ENCODE assay signal across 12 mouse cellular contexts in the genomic region with DNA sequence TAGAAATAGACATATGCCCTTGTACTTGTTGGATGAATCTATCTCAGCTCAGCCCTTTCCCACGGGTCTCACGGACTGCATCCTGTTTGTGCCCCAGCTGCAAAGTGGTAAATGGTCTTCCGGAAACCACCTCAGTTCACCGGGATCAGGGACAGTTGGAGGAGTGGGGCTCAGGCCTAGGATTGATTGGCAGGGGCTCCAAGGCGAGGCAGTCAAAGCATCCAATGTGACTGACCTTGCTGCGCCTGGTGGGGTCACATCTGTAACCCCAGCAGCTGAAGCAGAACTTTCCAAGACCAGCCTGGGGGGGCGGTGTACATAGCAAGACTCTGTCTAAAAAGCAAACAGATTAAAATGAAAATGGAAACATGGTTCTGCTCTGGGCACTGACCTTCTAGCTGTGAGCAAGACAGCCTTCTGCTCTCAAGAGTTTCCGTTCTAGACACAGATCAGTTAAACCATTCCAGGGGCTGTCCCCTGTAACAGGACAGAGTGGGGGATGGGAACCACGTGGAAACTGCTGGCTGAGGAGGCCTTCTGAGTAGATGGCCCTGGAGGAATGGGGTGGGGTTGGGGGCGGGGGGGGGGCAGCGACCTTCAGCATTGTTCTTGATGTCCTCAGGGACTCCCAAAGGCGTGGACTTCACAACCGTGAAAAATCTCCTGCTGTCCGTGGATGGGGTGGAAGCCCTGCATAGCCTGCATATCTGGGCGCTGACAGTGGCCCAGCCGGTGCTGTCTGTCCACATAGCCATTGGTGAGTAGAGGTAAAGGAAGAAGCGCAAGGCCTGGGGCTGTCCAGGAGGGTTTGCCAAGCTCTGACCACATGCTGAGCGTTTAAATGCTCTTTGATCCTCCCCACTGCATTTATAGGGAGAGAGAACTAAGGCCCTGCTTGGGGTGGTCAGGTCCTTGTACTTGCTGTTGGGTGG. TPM values are rescaled to one million over a fixed set of nuclear protein-coding genes. Genes with fewer than 3 reads are reported as not detected.
DNase-seq lines count a peak whose midpoint lies in the region; ATAC-seq lines count a peak whose summit lies in the region.
"Had no signal": no experiment of that assay in that cellular context is flagged by ENCODE, and none has a peak within 500 bp of the region (broad histone marks: within the 10 kb centered on the region; RNA-seq: fewer than 3 reads in every experiment).

No protein-coding gene starts in this region.

- intact Hi-C loops in heart, postnatal 36 days (cut with DNase I), result no loop called here

- H3K4me3 ChIP-seq in heart, embryonic 10.5 days, result no peak overlapping the region
- H3K4me3 ChIP-seq in lung, embryonic 16.5 days (ENCODE audit: low read length), result no peak overlapping the region
- H3K4me3 ChIP-seq: forebrain, embryonic 15.5 days had no signal

- no peaks in the 10 kb centered on the region for H3K36me3 ChIP-seq in heart, embryonic 10.5 days
- H3K36me3 ChIP-seq in lung, embryonic 16.5 days (ENCODE audit: control insufficient read depth, insufficient read depth, low read length), result no peaks in the 10 kb centered on the region
- H3K36me3 ChIP-seq: forebrain, embryonic 15.5 days had no signal

- H3K4me1 ChIP-seq in heart, embryonic 10.5 days, result peaks cover 58% of the 10 kb centered on the region
- peaks cover 28% of the 10 kb centered on the region for H3K4me1 ChIP-seq in lung, embryonic 16.5 days (replicated peaks; ENCODE audit: control insufficient read depth, insufficient read depth, low read length)
- H3K4me1 ChIP-seq: forebrain, embryonic 15.5 days had no signal

- no peak overlapping the region for H3K4me2 ChIP-seq in lung, embryonic 16.5 days (ENCODE audit: low read depth, low read length)
- H3K4me2 ChIP-seq: forebrain, embryonic 15.5 days had no signal

- ATAC-seq in lung, embryonic 16.5 days (ENCODE audit: low read depth), result no peak
- ATAC-seq: forebrain, embryonic 15.5 days had no signal

- peak overlapping the region; percentile 84 for H3K27ac ChIP-seq in heart, embryonic 10.5 days
- no peak overlapping the region for H3K27ac ChIP-seq in lung, embryonic 16.5 days (ENCODE audit: low read length)
- H3K27ac ChIP-seq: forebrain, embryonic 15.5 days; stomach, postnatal 0 days had no signal

- 0 out of 2 replicates have a peak overlapping the region, but pooled peaks have one; percentile 1 for H3K9ac ChIP-seq in lung, embryonic 16.5 days (ENCODE audit: low read length)
- H3K9ac ChIP-seq: forebrain, embryonic 15.5 days had no signal

- no peak for DNase-seq in heart, embryonic 10.5 days (ENCODE audit: low spot score)
- no peak for DNase-seq in heart, postnatal 36 days
- DNase-seq in lung, postnatal 25 days (ENCODE audit: low spot score), result no peak
- peak; percentile 73 for DNase-seq in R1 (ENCODE audit: low read depth, low spot score)
- peak; percentile 41 to 69 for DNase-seq in kidney, postnatal 25 days
- no peak for DNase-seq in cerebellum, postnatal 10 days
- DNase-seq in spleen, adult 12 weeks (ENCODE audit: low spot score), result no peak

- peaks cover 15% of the 10 kb centered on the region for H3K27me3 ChIP-seq in heart, embryonic 10.5 days (ENCODE audit: insufficient read depth, poor library complexity, severe bottlenecking)
- no peaks in the 10 kb centered on the region; the same call in 1 of the 2 replicates for H3K27me3 ChIP-seq in lung, embryonic 16.5 days (ENCODE audit: control insufficient read depth, insufficient read depth, low read depth, low read length)
- H3K27me3 ChIP-seq: forebrain, embryonic 15.5 days had no signal

- H3K9me3 ChIP-seq in heart, embryonic 10.5 days, result no peaks in the 10 kb centered on the region
- no peaks in the 10 kb centered on the region for H3K9me3 ChIP-seq in lung, embryonic 16.5 days (ENCODE audit: control insufficient read depth, low read length)
- H3K9me3 ChIP-seq: forebrain, embryonic 15.5 days had no signal

- WGBS in heart, embryonic 10.5 days, result 43% methylated on average over 18 of the region's 18 CpGs
- 47% methylated on average over 18 of the region's 18 CpGs for WGBS in lung, embryonic 16.5 days

RNA-seq across cellular contexts. Expression of a gene that starts 8.6 kb away (rescaled TPM):
- 0.09 and 0.36 TPM in 2 replicates for polyA plus RNA-seq in heart, embryonic 10.5 days (2016; fragmentation: Nextera tagmentation; extraction: Ambion mirVana)
- under 1 TPM; 0.35 to 0.50 TPM for total RNA-seq in heart, postnatal 36 days (2021)
- polyA plus RNA-seq in lung, embryonic 16.5 days (2015; fragmentation: Nextera tagmentation; extraction: Ambion mirVana), result 0.29 and 0.43 TPM in 2 replicates
- total RNA-seq: common myeloid progenitor, adult 5-6 weeks; monocyte, adult 5-6 weeks had no signal

RNA-seq across cellular contexts. Expression of a gene that starts 32.1 kb away (rescaled TPM):
- polyA plus RNA-seq in heart, embryonic 10.5 days (2016; fragmentation: Nextera tagmentation; extraction: Ambion mirVana), result 1.9 and 2.8 TPM in 2 replicates
- 10 to 100 TPM; 17.3 to 20.0 TPM for total RNA-seq in heart, postnatal 36 days (2021)
- polyA plus RNA-seq in lung, embryonic 16.5 days (2015; fragmentation: Nextera tagmentation; extraction: Ambion mirVana), result 1.8 and 2.5 TPM in 2 replicates
- total RNA-seq: common myeloid progenitor, adult 5-6 weeks; monocyte, adult 5-6 weeks had no signal

RNA-seq across cellular contexts. Expression of a gene that starts 36.7 kb away (rescaled TPM):
- 47.5 and 77.0 TPM in 2 replicates for polyA plus RNA-seq in heart, embryonic 10.5 days (2016; fragmentation: Nextera tagmentation; extraction: Ambion mirVana)
- 100 to 1,000 TPM; 234 to 314 TPM for total RNA-seq in heart, postnatal 36 days (2021)
- 2.6 and 3.1 TPM in 2 replicates for polyA plus RNA-seq in lung, embryonic 16.5 days (2015; fragmentation: Nextera tagmentation; extraction: Ambion mirVana)
- total RNA-seq: common myeloid progenitor, adult 5-6 weeks; monocyte, adult 5-6 weeks had no signal

RNA-seq across cellular contexts. Expression of a gene that starts 44.5 kb away (rescaled TPM):
- 8.0 and 9.6 TPM in 2 replicates for polyA plus RNA-seq in heart, embryonic 10.5 days (2016; fragmentation: Nextera tagmentation; extraction: Ambion mirVana)
- 1 to 10 TPM; 6.8 to 8.0 TPM for total RNA-seq in heart, postnatal 36 days (2021)
- 14.3 and 14.6 TPM in 2 replicates for polyA plus RNA-seq in lung, embryonic 16.5 days (2015; fragmentation: Nextera tagmentation; extraction: Ambion mirVana)

Comparison
In these comparisons a context has a peak if more than half of its experiments do, and no peak if none do; other contexts are left out.
1. DNase-seq: peak in R1 (single experiment) and kidney, postnatal 25 days (2 of 2); none in heart, embryonic 10.5 days (single experiment), heart, postnatal 36 days (0 of 2), lung, postnatal 25 days (single experiment), cerebellum, postnatal 10 days (0 of 2) and spleen, adult 12 weeks (single experiment).
2. RNA of a gene that starts 36.7 kb away (polyA plus RNA-seq): 47.5 to 77.0 TPM in heart, embryonic 10.5 days; 2.6 to 3.1 TPM in lung, embryonic 16.5 days; every median in the first group is over 10 times any median in the second.